Mouse (Mus musculus) inflammation-experienced regulatory T-cells, adult 6 months (primary cell): Measurements from ENCODE around the gene Vmn2r114. TPM values are rescaled to one million over a fixed set of nuclear protein-coding genes. Genes with fewer than 3 reads are reported as not detected.
"Not testable (repeated sequence)": the region's sequence is repeated elsewhere in the genome, so short reads cannot be mapped to it uniquely, and the experiment has no call there.

Experiments
- ATAC-seq: one replicate; pipeline ENCODE4 v1.8.0; 2017
- polyA plus RNA-seq, 3 experiments: library from polyadenylated mRNA; unstranded; fragments of 100-300 nt; shearing (Covaris generic); gene quantifications; one replicate each; pipeline ENCODE4 v1.2.1; 2017

Vmn2r114 gene
- polyA plus RNA-seq = under 1 TPM in 2 of 3 experiments, not detected in 1; 0.09 to 0.15 TPM

DNA sequence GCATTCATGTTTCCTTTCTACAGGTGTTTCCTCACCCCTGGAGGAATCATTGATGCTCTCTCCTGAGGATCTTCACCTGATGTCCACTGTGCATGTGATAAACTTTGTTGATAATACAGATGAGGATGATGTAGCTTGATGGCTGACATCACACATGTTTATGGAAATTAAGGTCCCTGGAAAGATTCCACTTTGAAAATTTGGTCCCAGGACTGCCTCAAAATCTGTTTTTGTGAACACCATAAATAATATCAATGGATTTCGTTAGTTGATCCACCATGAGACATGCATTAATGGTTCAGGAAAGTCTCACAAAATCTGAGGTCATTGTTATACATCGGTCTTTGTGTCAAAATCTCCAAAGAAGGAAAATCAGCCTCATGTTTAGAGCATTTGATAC lies at the start of gene Vmn2r114:
Gene Vmn2r114 (minus strand): TSS at position 101 of the 400 bp plus-strand sequence.
- ATAC-seq = not testable (repeated sequence)

DNA sequence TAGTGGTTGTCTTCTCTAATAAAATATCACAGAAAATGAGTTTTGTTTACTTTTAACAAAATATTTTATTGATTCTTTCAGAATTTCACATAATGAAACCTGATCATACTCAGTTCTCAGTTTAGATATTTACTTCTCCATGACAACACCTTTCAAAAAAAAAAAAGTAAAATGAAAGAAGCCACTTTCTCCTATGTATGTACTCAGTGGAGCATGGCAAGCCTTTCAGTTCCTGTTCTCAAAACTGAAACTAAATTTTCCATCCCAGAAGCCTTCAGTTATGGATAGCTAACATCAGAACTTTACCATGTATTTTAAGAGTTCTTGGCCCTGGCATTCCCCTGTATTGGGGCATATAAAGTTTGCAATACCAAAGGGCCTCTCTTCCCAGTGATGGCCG lies 39.3 kb upstream of the Vmn2r114 start:
- no peak for ATAC-seq

DNA sequence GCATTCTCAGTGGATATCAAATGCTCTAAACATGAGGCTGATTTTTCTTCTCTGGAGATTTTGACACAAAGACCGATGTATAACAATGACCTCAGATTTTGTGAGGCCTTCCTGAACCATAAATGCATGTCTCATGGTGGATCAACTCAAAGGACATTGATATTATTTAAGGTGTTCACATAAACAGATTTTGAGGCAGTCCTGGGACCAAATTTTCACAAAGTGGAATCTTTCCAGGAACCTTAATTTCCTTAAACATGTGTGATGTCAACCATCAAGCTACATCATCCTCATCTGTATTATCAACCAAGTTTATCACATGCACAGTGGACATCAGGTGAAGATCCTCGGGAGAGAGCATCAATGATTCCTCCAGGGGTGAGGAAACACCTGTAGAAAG lies 31.1 kb upstream of the Vmn2r114 start, which contains the start of gene Vmn2r115:
Gene Vmn2r115 (plus strand): TSS at position 301 of the 400 bp plus-strand sequence.
- ATAC-seq = not testable (repeated sequence)

DNA sequence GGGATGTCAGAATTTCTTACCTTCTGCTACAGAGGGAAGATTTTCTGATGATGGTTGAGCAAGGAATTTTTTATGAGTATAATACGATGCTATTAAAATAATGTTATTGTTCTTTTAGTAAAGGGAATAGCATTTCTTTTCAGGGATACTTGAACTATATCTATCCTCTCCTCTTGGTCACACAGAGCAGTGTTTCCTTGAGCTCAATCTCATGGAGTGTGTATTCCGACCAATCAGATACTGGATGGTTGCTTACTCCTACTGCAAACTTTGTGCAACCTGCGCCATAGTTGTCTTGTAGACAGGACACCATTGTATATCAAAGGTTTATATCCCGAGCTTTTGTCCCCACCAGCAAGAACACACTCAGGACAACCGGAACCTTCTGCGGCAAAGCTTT lies 18.3 kb upstream of the Vmn2r114 start:
- ATAC-seq = no peak

Other genes starting within 250 kb of the Vmn2r114 start
- gene Zfp40, start 119.3 kb downstream of the Vmn2r114 start, polyA plus RNA-seq = 10 to 100 TPM in 1 of 3 experiments, 1 to 10 TPM in 2; 8.7 to 20.3 (median 9.2) TPM
- not detected for gene Vmn2r115, start 31.2 kb upstream of the Vmn2r114 start, polyA plus RNA-seq
- not detected for gene Vmn2r116, start 72.1 kb upstream of the Vmn2r114 start, polyA plus RNA-seq
- gene Vmn2r117, start 167.2 kb upstream of the Vmn2r114 start, polyA plus RNA-seq = not detected